Mouse (Mus musculus): Measurements from ENCODE around the gene Sbf1.

Sbf1 gene

GRCm38 (mm10) chr15:89284094-89284493 is 31.0 kb downstream of the Sbf1 start:
- no peak for DNase-seq (ENCODE audit: low read depth, low spot score)

DNA sequence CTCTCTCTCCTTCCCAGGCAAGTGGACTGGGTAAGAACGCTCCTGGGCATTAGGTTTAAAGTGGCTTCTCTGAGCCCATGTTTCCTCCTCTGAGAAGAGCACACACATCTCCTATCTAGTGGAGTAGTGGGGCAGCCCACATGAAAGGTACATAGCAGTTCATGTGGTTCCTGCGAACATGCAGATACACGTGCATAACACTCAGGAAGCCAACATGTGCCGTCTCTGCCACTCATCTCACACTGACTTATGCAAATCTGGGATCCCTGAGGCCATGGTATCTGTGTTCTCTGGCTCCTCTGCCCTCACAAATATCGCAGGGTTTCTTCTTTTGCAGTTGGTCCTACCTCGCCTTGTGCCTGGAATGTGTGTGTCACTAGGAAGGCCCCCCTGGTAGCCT is 32.6 kb downstream of the Sbf1 start:
- no peak for DNase-seq (ENCODE audit: low read depth, low spot score)

- no peak for DNase-seq (ENCODE audit: low read depth, low spot score)
Observed at GRCm38 (mm10) chr15:89277366-89277765, 37.7 kb downstream of the Sbf1 start.

DNA sequence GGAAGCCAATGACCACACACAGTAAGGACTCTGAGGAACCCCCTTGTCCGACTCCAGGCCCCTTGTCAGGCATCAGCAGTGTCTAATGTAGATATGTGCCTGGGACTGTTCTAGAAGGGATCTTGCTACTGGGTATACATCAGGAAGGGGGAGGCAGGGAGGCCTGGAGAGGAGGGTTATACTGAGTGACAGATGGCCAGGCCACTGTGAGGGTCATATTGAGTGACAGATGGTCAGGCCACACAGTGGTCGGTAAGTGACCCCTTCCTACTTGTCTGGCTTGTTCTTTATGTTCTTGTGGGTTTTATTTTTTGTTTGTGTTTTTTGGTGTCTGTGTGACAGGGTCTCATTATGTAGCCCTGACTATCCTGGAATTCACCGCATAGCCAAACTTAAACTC is 39.6 kb downstream of the Sbf1 start:
- DNase-seq (ENCODE audit: low read depth, low spot score) = no peak

GRCm38 (mm10) chr15:89264485-89264884 is 50.6 kb downstream of the Sbf1 start:
- no peak for DNase-seq (ENCODE audit: low read depth, low spot score)

- DNase-seq (ENCODE audit: low read depth, low spot score) = no peak
Observed at GRCm38 (mm10) chr15:89258997-89259396, 56.1 kb downstream of the Sbf1 start.

GRCm38 (mm10) chr15:89255330-89255729 is 59.8 kb downstream of the Sbf1 start:
- no peak for DNase-seq (ENCODE audit: low read depth, low spot score)

- DNase-seq (ENCODE audit: low read depth, low spot score) = no peak
Observed at GRCm38 (mm10) chr15:89249063-89249462, 66.0 kb downstream of the Sbf1 start.

DNA sequence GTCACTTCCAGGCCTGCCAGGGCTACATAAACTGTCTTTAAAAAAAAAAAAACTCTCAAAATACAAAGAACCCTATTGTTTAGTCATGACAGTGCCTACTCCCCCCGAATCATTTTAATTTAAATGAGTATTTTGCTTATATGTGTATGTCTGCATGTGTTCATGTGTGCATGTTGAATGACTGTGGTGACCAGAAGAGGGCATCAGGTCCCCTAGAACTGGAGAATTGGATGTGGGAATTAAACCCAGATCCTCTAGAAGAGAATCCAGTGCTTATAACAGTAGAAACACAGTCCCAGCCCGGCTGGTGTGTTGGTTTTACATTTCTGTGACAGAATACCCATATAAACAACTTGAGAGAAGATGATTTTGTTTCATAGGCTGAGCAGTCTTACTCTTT is 74.1 kb downstream of the Sbf1 start:
- no peak for DNase-seq (ENCODE audit: low read depth, low spot score)

GRCm38 (mm10) chr15:89239751-89240392 is 75.2 kb downstream of the Sbf1 start:
- DNase-seq (ENCODE audit: low read depth, low spot score) = no peak
